Mouse (Mus musculus) ovary, postnatal 10 days (tissue): ENCODE data around the gene Gm42906.

ENCODE experiments used
- DNase-seq: peaks from one replicate; pipeline ENCODE4 v3.0.0; 2022; ENCODE audit warnings: low spot score

Gene Gm42906

GRCm38 (mm10) chr5:151145807-151146206, 282.2 kb downstream of the Gm42906 start:
- DNase-seq: no peak

DNA sequence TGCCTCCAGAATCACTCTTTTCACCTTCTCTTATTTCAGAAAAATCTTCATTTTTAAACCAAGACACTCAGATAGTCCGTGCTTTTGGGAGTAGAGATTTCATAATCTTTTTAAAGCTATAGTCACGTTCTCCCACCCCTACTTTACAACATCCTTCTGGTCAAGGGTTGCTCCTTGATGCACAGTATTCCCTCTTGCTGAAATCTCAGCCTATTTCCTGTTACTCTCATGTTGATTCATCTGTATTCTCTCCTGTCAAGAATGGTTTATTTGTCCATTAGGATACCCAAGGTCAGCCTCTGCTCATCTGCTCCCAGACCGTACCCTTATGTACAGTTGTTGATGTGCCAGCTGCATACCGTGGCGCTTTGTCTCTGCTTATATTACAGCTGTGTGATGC, 284.0 kb downstream of the Gm42906 start:
- DNase-seq: no peak

DNA sequence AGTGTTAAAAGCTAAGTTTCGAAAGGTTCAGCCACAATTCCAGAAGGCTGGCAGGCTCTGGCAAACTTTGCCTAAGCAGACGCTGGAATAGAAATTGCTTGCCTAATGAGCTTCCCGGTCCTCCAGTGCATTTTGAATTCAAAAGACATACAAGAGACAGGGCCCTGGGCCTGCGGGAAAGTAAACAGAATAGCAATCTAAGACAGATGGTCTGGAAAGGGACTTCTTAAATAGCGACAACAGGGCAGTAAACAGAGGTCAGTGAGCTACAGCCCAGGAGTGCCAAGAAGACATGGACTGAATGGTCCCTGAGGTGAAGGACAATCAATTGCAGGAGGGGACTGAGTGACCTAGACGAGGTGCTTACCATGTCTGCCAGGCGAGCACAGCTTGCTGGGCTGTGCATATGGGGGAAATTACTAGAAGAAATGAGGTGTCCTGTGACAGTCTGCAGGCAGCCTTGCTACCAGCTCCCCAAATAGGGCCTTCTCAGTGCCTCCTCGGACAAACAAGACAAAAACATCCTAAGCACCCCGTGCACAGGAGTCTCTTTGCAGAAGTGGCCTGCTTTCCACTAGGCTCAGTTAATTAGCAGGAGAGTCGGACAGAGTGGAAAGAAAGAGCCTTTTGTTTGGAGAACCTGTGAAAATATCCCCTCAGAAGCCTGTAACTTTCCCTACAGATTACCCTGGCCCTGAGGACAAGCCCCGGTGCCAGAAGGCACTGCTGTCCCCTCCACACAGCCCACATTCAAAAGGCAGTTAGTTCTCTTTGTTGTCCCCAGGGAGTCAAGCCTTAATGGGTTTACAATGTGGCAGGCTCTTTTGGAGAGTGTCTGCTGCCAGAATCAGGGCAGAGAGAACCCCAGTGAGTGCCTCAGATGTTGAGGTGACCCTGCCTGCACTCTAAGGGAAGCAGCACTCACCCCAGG, 285.0 kb downstream of the Gm42906 start:
- DNase-seq: no peak

DNA sequence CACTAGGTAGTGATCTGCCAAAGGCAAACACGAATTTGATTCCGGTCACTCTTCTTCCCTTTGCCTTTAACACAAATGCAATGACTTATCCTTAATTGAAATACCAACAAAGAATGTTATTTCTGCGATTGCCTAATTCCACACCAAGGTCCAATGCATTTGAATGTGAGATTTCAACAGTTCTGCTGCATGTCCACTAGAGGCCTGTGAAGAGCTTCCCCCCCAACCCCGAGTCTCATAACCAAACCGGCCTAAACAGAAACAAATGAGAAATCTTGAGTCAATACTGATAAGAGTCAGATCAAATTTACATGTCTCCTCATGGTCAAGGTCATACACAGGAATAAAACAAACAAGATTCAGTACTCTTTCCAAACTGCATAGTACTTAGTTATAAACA, 285.7 kb downstream of the Gm42906 start:
- no peak for DNase-seq

- no peak for DNase-seq
These were observed 290.1 kb downstream of the Gm42906 start for GRCm38 (mm10) chr5:151137901-151138300.

DNA sequence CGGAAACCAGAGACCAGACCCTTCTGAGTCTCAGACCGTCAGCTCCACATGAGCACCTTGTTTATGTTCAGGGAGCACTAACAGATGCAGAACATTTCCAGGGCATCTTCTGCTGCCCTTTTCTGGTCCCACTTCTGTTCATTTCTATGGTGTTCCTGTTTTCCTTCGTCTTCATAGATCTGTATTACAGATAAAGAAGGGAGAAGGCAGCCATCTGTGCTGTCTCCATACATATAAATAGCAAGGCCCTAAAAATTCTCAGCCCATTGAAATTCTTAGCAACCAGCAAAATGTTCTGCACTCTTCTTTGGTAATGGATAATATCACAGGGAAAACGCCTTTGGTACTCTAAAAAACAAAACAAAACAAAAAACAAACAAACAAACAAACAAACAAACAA, 290.7 kb downstream of the Gm42906 start:
- no peak for DNase-seq

- no peak for DNase-seq
These were observed 292.0 kb downstream of the Gm42906 start for GRCm38 (mm10) chr5:151135965-151136364.

GRCm38 (mm10) chr5:151135078-151135826, 292.7 kb downstream of the Gm42906 start:
- DNase-seq: no peak

DNA sequence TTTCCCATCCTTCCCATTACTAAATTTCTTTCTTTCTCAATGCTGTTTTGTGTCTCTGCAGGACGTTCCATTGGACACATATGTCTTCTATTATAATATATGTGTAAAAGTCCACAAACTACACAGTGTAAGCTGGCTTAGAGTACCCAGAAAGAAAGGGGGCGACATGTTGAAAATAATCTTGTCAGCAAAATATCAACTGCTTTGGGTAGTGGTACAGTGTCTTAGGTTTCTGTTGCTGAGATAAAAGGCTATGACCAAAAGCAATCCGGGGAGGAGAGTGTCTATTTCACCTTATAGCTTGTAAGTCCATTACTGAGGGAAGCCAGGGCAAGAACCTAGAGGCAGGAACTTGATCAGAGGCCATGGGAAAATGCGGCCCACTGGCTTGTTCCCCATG, 293.8 kb downstream of the Gm42906 start:
- DNase-seq: no peak

- no peak for DNase-seq
These were observed 294.2 kb downstream of the Gm42906 start for GRCm38 (mm10) chr5:151133744-151134143.

DNA sequence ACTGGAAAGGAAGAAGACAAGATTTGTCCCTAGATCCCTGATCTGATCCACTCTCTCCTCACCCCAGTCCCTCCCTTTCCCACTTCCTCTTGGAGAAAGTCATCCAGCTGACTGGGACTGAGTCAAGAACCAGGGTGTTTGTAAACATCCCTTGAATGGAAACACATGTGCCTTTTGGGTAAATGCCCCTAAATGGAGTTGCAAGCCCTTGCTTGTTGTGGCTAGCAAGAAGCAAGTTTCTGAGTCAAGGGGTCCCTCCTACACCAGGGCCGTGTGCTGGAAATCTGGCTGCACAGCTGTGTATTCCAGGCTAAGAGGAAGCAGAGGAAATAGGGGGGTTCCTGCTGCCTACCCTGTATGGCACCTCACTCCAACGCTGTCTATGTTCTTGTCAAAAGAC, 298.2 kb downstream of the Gm42906 start:
- DNase-seq: no peak

DNA sequence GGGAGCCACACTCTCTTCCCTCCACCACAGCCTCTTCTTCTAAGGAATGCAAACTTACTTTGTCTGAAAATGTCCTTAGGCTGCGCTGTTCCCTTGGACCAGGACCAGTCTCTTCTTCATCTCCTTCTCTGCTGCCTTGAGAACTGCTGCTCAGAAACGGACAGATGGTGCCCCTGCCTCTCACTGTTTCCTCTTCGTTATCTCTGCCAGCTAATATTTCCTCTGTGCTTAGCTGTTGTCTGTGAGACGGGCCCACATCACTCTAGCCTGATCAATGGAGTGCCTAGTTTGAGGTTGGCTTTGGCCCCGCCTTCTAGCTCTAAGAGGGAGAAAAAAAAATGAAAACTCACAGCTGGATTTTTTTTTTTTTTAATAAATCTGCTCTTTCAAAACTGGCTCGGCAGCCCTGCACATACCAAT, 300.7 kb downstream of the Gm42906 start:
- DNase-seq: no peak

DNA sequence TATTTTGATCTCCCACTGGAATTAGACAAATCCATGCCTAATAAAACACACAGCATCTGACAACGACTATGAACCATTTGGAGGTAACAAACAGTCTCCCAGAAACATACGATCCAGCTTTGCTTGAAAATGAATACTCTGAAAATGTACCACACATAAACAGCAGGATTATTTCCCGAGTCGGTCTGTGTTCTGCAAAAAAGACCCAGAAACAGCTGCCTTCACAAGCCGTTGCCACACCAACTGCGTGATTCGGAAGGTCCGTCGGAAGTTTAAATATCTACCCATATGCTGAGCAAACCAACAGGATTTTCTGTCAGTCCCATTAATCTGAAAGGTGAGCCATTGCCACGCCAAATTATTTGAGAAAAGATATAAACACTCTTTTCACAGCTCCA, 301.4 kb downstream of the Gm42906 start:
- DNase-seq: no peak

DNA sequence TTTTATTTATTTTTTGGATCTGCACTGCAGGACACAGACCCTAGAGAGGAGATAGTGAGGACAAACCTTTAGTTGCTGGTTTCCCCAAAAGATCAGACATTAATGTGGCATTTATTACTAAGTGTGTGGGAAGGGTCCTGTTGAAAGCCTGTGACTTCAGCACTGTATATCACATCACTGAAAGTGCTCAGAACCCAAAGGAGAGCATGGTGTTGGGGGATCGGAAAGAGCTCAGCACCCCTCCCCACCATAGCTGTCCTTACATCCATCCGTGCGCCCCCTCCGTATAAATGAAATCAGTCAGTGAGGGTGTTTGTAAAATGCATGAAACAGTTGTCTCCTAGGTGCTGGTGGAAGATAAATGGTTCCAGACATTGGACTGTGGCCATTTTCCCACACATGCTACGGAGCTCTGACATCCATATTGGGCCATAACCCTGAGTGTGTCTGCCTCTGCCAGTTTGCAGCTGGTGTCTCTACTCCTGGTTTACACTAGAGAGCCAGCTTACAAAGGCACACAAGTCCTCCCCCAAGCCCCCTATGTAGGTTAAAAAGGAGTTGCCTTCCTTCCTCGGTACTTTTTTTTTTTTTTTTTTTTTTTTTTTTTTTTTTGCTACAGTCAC, 301.9 kb downstream of the Gm42906 start:
- no peak for DNase-seq

GRCm38 (mm10) chr5:151117846-151118245, 310.1 kb downstream of the Gm42906 start:
- DNase-seq: no peak

- DNase-seq: no peak
These were observed 311.6 kb downstream of the Gm42906 start for GRCm38 (mm10) chr5:151116192-151116887.

DNA sequence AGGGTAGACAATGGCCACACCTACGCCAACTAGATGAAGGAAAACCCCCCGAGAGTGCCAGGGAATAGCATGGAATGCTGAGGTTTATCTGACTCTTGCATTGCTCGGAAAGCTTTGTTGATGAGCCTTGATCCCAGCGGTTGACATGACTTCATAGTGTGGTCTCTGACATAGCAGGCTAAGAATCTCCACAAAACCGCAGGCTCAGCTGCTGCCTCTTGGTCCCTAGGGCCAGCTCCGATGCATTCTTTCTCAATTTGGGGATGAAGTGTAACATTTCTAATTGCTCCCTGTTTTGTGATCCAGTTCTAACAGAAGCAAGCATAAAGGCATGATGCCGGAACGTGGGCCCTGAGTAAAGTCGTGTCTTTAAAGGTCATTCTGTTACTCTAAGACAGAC, 315.2 kb downstream of the Gm42906 start:
- DNase-seq: no peak

DNA sequence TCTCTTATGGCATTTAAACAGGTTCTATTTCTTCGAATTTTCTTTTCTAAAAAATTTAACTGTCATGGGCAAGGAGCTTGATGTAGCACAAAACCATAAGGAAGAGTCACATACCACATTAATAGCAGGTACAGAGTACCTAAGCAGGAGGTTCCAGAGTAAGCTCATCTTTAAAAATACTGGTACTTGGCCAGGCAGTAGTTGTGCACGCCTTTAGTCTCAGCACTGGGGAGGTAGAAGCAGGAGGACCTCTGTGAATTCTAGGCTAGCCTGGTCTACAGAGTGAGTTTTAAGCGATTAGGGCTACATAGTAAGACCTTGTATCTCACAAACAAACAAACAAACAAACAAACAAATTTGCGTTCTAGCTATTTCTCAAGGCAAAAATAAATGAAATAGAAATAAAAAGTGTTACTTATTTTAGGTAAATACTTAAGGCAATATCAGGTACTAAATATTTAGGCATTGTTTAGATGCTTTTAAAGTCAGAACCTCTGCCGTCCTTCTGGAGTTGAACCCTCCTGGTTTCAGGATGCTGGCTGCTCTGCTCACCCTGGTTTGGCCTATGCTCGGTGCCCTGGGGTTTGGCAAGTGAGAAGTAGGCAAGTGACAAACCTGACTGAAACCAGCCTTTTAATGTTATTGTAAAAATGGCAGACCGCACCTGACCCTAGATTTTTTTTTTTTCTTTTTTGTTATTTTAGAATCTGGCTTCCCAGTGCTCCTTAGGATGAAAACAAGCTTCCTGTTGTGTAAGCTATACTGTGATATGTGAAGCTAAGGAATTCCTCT, 316.7 kb downstream of the Gm42906 start:
- no peak for DNase-seq

- no peak for DNase-seq
These were observed 317.5 kb downstream of the Gm42906 start for GRCm38 (mm10) chr5:151110461-151110908.

DNA sequence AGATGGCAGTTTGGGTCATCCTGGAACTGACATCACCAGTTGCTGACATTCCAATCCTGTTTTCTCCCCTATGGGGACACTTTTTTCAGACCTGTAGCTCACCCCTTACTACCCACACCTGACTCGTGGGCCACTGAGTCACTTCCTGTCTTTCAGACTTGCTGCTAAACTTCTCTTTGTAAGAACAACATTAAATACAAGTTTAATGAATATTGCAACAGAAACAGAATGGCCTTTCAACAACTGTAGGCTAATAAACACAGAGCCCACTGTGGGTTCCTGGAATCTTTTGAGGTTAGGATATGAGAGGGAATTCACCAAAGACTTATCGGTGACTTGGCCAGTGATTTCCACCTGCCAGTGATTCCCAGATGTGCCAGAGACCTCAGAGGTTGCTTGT, 318.1 kb downstream of the Gm42906 start:
- DNase-seq: no peak

GRCm38 (mm10) chr5:151108955-151109354, 319.0 kb downstream of the Gm42906 start:
- no peak for DNase-seq
